Mouse (Mus musculus): Measurements from ENCODE around the gene Gm2696.
"Not testable (repeated sequence)": the region's sequence is repeated elsewhere in the genome, so short reads cannot be mapped to it uniquely, and the experiment has no call there.

Gene Gm2696

DNA sequence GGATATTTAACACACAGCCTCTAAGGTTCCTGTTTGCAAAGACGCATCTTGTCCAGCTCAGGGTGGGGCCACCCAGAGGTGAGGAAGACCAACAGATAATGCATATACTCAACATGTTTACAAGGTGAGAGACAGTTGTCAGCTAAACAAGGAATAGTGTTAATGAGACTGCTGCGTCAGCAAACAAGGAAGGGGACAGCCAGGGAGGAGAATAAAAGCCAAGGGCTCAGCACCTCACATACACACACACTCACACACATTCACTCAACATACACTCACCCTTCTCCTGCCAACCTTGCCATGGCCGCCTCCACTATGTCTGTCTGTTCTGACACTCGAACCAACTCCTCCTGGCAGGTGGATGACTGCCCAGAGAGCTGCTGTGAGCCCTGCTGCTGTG lies at the start of gene Gm2696:
Gene Gm2696 (plus strand): TSS at position 301 of the 400 bp plus-strand sequence.
- no peak for DNase-seq (ENCODE audit: low spot score in 2 of 2)

DNA sequence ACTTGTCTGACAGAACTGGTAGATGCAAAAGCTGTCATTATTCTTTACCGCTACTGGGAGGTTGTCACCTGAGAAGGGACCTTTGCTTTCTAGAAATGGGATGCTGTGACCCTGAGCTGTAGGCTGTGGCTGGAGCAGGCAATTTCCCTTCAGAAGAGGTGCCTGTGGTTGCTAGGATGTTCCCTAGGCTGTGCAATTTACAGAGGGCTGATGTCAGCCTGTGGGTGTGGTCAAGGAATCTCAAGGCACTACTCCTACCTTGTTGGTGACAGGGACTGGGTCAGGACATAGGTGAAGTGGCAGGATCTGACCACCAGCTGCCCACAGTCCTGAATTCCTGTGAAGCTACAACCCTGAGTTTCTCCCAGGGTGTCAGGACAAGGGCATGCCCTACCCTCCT lies 44.8 kb upstream of the Gm2696 start:
- DNase-seq (ENCODE audit: low spot score in 2 of 2), result no peak

DNA sequence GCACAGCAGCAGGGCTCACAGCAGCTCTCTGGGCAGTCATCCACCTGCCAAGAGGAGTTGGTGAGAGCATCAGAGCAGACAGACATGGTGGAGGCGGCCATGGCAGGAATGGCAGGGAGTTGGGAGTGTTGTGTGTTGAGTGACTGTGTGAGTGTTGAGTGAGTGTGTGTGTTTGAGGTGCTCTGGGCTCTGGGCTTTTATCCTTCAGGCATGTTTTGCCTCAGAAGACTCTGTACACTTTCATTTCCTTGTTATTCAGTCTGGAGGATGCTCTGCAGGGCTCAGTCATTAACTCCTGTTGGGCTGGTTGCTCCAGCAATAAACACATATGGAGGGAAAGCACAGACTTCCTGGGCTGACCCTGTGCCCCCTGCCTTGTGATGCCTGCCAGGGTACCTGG lies 43.3 kb upstream of the Gm2696 start, which contains the start of gene Gm3238:
Gene Gm3238 (minus strand): TSS at position 101 of the 400 bp plus-strand sequence.
- not testable (repeated sequence) for DNase-seq (ENCODE audit: low spot score in 2 of 2)

DNA sequence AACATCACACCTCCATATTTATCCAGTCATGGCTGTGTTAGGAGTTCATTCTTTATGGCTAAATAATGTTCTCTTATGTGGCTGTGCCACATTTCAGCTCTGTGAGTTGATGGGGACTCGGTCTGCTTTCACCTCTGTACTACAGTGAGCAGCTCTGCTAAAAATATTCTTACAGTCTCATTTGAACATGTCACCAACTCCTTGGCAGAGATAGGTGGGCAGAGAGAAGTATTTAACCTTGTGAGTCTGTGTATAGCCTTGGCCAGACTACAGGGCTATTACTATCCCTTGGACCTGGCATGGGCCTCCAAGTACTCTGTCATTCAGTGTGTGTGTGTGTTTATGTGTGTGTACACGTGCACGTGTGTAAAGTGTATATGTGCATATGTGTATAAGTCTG lies 42.3 kb upstream of the Gm2696 start:
- not testable (repeated sequence) for DNase-seq (ENCODE audit: low spot score in 2 of 2)

DNA sequence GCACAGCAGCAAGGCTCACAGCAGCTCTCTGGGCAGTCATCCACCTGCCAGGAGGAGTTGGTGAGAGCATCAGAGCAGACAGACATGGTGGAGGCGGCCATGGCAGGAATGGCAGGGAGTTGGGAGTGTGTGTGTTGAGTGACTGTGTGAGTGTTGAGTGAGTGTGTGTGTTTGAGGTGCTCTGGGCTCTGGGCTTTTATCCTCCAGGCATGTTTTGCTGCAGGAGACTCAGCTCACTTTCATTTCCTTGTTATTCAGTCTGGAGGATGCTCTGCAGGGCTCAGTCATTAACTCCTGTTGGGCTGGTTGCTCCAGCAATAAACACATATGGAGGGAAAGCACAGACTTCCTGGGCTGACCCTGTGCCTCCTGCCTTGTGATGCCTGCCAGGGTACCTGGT lies 37.6 kb upstream of the Gm2696 start, which contains the start of gene Gm7138:
Gene Gm7138 (minus strand): TSS at position 101 of the 400 bp plus-strand sequence.
- not testable (repeated sequence) for DNase-seq (ENCODE audit: low spot score in 2 of 2)

GRCm38 (mm10) chr10:77782442-77782841 lies 32.0 kb upstream of the Gm2696 start, which contains the start of gene Gm3250:
TSS of gene Gm3250 (minus strand) at chr10:77782542.
- not testable (repeated sequence) for DNase-seq (ENCODE audit: low spot score in 2 of 2)

GRCm38 (mm10) chr10:77783396-77783795 lies 31.1 kb upstream of the Gm2696 start:
- not testable (repeated sequence) for DNase-seq (ENCODE audit: low spot score in 2 of 2)

DNA sequence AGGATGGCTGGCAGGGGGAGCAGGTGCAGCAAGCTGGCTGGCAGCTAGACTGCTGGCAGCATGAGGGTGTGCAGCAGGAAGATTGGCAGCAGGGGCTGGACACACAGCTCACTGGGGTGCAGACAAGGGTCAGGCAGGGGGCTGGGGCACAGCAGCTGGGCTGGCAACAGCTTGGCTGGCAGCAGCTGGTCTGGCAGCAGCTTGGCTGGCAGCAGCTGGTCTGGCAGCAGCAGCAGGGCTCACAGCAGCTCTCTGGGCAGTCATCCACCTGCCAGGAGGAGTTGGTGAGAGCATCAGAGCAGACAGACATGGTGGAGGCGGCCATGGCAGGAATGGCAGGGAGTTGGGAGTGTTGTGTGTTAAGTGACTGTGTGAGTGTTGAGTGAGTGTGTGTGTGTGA lies 26.6 kb upstream of the Gm2696 start, which contains the start of gene Gm7137:
Gene Gm7137 (minus strand): TSS at position 325 of the 400 bp plus-strand sequence.
- DNase-seq (ENCODE audit: low spot score in 2 of 2), result not testable (repeated sequence)

GRCm38 (mm10) chr10:77788621-77789020 lies 25.9 kb upstream of the Gm2696 start:
- DNase-seq (ENCODE audit: low spot score in 2 of 2), result no peak

DNA sequence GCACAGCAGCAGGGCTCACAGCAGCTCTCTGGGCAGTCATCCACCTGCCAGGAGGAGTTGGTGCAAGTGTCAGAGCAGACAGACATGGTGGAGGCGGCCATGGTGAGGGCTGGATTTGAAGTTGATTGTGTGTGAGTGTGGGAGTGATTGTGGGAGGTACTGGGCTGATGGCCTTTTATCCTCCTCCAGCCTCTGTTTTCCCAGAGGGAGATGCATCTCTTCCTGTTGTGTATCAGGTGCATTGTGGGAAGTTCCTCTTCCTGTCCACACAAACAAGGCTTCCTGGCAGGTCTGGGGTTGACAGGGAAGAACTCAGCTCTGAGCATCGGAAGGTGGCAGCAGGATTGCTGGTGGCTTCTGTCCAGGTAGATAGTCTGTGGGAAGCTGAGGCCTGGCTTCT lies 19.5 kb upstream of the Gm2696 start, which contains the start of gene Gm9639:
Gene Gm9639 (minus strand): TSS at position 101 of the 400 bp plus-strand sequence.
- DNase-seq (ENCODE audit: low spot score in 2 of 2), result no peak

DNA sequence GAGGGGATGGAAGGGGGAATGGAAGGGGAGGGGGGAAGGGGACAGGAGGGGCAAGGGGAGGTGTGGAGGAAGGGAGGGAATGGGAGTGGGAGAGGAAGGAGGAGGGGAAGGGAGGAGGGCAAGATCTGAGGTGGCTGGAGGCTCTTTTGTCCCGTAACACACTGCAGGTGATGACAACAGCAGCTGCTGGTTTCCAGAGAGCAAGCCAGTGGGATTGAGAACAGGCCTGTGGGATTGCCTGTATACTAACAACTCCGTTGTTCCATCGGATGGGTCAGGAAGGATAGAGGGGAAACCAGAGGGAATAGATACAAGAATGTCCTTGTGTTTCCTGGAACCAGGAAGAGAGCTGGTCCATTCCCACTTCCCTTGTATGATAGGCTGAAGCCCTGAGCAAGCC lies 16.8 kb upstream of the Gm2696 start:
- DNase-seq (ENCODE audit: low spot score in 2 of 2), result no peak

- DNase-seq (ENCODE audit: low spot score in 2 of 2), result not testable (repeated sequence)
Measured at GRCm38 (mm10) chr10:77798164-77798920, 16.1 kb upstream of the Gm2696 start.

DNA sequence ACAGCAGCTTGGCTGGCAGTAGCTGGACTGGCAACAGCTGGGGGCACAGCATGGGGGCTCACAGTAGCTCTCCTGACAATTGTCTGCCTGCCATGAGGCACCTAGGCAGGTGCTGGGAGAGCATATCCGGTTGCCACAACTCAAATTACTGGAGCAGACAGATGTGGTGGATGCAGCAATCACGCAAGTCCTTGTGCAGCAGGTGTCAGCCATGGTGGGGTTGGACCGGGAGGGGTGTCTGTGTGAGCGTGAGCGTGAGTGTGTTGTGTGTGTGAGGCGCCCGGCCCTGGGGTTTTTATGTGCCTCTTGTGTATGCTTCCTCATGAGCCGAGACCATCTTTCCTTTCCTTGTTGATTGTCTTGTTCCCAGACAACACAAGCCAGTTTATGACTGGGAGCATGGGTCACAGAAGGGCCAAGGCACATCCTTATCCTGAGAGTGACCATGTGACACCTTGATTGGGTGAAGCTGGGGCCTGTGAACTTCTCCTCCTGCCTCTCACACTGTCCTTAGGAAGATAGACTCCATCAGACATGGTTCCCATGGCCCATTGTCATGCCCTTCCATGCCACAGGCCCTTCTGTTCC lies 15.5 kb upstream of the Gm2696 start, which contains the start of gene Gm19668:
Gene Gm19668 (minus strand): TSS at position 213 of the 588 bp plus-strand sequence.
- no peak for DNase-seq (ENCODE audit: low spot score in 2 of 2)

GRCm38 (mm10) chr10:77804095-77804494 lies 10.4 kb upstream of the Gm2696 start:
- no peak for DNase-seq (ENCODE audit: low spot score in 2 of 2)

- no peak for DNase-seq (ENCODE audit: low spot score in 2 of 2)
Measured at GRCm38 (mm10) chr10:77811743-77812142, 2.7 kb upstream of the Gm2696 start, which contains the start of gene Gm9507. TSS of gene Gm9507 (minus strand) at chr10:77811843.

GRCm38 (mm10) chr10:77815514-77815913 lies 1.0 kb downstream of the Gm2696 start:
- peak in 1 of 2 experiments; percentile 4 for DNase-seq (ENCODE audit: low spot score in 2 of 2)

GRCm38 (mm10) chr10:77818523-77818922 lies 4.0 kb downstream of the Gm2696 start:
- DNase-seq (ENCODE audit: low spot score in 2 of 2), result no peak

DNA sequence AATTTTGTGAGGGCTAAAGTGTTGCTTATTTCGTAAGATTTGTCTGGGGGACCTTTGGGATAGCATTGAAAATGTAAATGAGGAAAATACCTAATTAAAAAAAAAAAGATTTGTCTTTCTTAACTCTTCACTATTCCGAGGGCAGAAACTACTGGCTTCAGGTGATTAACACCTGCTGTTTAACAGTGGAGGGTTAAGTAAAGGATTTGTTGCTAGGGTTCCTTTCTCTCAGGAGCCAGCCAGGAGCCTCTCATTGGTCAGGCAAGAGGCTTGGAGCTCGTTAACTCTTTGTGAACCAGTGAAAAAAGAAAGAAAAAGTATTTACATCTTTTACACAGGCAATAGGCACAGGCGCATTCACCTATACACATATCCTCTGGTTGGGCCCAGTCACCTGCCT lies 4.7 kb downstream of the Gm2696 start:
- no peak for DNase-seq (ENCODE audit: low spot score in 2 of 2)

DNA sequence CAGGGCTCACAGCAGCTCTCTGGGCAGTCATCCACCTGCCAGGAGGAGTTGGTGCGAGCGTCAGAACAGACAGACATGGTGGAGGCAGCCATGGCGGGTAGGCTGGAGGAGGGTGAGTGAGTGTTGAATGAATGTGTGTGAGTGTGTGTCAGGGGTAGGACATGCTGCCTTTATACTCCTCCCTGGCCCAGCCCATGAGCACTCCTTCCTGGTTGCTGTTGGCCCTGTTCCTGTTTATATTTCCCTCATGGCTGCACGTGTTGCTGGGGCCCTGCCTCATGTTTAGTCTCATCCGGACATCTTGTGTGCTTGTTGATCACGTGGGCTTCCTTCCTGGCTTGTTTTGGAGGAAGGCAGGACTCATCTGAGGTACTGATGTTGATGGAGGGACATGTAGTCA lies 12.5 kb downstream of the Gm2696 start, which contains the start of gene Krtap10-4:
Gene Krtap10-4 (minus strand): TSS at position 145 of the 400 bp plus-strand sequence.
- DNase-seq (ENCODE audit: low spot score in 2 of 2), result no peak

DNA sequence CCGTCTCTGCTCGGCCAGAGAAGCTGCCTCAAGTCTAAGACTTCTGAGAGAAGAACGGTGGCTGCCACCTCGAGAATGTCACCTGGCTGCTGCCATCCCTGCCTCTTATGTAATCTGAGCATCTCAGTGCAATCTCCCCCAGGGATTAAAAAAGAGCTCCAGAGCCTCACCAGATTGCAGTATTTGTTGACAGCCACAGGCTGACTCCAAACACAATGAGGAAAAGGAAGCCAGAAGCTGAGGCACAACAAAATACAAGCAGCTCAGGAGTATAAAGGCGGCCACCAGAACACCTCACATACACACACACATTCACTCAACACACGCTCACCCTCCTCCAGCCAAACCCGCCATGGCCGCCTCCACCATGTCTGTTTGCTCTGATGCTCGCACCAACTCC lies 21.2 kb downstream of the Gm2696 start, which contains the start of gene Krtap10-10:
Gene Krtap10-10 (plus strand): TSS at position 301 of the 400 bp plus-strand sequence.
- DNase-seq (ENCODE audit: low spot score in 2 of 2), result no peak

GRCm38 (mm10) chr10:77839006-77839405 lies 24.5 kb downstream of the Gm2696 start:
- DNase-seq (ENCODE audit: low spot score in 2 of 2), result no peak

GRCm38 (mm10) chr10:77846503-77846902 lies 32.0 kb downstream of the Gm2696 start, which contains the start of gene Gm36176:
TSS of gene Gm36176 (plus strand) at chr10:77846803.
- DNase-seq (ENCODE audit: low spot score in 2 of 2), result no peak

Data from spleen, postnatal 36 days (tissue).